Mouse (Mus musculus) megakaryocyte, embryonic 14.5 days (primary cell): ENCODE results near the gene Nrp2.

Experiments used
- FLI1 ChIP-seq: IDR thresholded peaks from 2 replicates; pipeline ENCODE4 v1.6.1; 2012; ENCODE audit warnings: low read length, inconsistent platforms, mixed read lengths
- GATA1 ChIP-seq: IDR thresholded peaks from 3 replicates; pipeline ENCODE4 v1.6.1; 2012; ENCODE audit warnings: mixed read lengths, low read length, inconsistent platforms, borderline replicate concordance

DNA sequence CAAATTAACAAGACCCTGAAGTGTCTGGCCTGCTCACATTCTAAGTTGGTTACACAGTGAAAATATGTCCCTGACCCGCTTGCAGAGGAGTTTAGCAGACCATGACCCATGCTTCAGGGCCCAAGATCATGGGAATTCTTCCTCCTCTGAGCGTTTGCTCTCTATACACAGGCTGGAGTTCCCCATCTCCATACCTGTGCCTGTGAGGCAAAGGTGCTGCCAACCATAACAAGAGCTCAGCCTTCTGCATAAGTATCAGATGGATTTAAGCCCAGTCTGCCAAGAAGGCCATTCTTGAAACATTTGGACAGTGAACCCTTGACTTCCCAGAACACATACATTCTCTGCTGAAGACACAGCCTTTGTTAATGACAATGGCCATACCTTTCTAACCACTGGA lies 79.1 kb downstream of the Nrp2 start:
- TF ChIP-seq GATA1 (no peak), FLI1 (no peak)
